Mouse (Mus musculus) kidney, postnatal 0 days (tissue): ENCODE measurements at regions not wholly inside any gene's neighbourhood (a gene's known extent, or its start where the extent isn't known, plus 50 kb on each side); places are given as distances from the start of the nearest gene placed in this dataset.
A peak's percentile ranks its signal among the peaks of the same experiment; 100 is the strongest.

Experiments
- ATAC-seq: fragments of 200-750 bp; cut with Nextera tagmentation; replicated peaks from 2 replicates; pipeline ENCODE4 v1.8.0; 2017; ENCODE audit warnings: low read depth, moderate number of reproducible peaks, moderate TSS enrichment, moderate library complexity; ENCODE audit not compliant: low FRiP score
- DNase-seq: peaks from one replicate; pipeline ENCODE4 v3.0.0-alpha.2; 2016; ENCODE audit warnings: low spot score
- H3K27ac ChIP-seq: fragments of 300-500 bp; sonication (generic); 2 replicates; pipeline ENCODE4 v1.5.1; 2014; ENCODE audit warnings: mild to moderate bottlenecking
- H3K27me3 ChIP-seq: fragments of 300-500 bp; sonication (generic); 2 replicates; pipeline ENCODE4 v1.6.1; 2014; ENCODE audit warnings: low read length, mixed read lengths; ENCODE audit not compliant: insufficient read depth
- H3K36me3 ChIP-seq: fragments of 300-500 bp; sonication (generic); 2 replicates; pipeline ENCODE4 v1.6.1; 2014; ENCODE audit warnings: low read length, mixed read lengths; ENCODE audit not compliant: insufficient read depth
- H3K4me1 ChIP-seq: fragments of 300-500 bp; sonication (generic); replicated peaks from 2 replicates; pipeline ENCODE4 v1.6.1; 2014; ENCODE audit warnings: antibody characterized with exemption, low read length, mixed read lengths; ENCODE audit not compliant: insufficient read depth
- H3K4me2 ChIP-seq: fragments of 300-500 bp; sonication (generic); 2 replicates; pipeline ENCODE4 v1.6.1; 2014; ENCODE audit warnings: mild to moderate bottlenecking, low read length, moderate library complexity, mixed read lengths
- H3K4me3 ChIP-seq: fragments of 300-500 bp; sonication (generic); replicated peaks from 2 replicates; pipeline ENCODE4 v1.5.1; 2014; ENCODE audit warnings: low read depth, low read length
- H3K9ac ChIP-seq: fragments of 300-500 bp; sonication (generic); 2 replicates; pipeline ENCODE4 v1.6.1; 2014; ENCODE audit warnings: low read depth, low read length
- H3K9me3 ChIP-seq: fragments of 300-500 bp; sonication (generic); replicated peaks from 2 replicates; pipeline ENCODE4 v1.6.1; 2016; ENCODE audit warnings: low read length, inconsistent platforms, mixed read lengths
- CTCF ChIP-seq: IDR thresholded peaks from 2 replicates; pipeline ENCODE4 v1.5.1; 2016; ENCODE audit warnings: antibody characterized with exemption, low read depth, mild to moderate bottlenecking, moderate library complexity
- WGBS: fragments of 180-500 bp; shearing (Covaris S2); extraction: QIAGEN DNeasy Blood & Tissue Kit; methylation state at CpG from one replicate; pipeline ENCODE4 v1.1.7; 2014; 5-methylcytosine and 5-hydroxymethylcytosine counted together

DNA sequence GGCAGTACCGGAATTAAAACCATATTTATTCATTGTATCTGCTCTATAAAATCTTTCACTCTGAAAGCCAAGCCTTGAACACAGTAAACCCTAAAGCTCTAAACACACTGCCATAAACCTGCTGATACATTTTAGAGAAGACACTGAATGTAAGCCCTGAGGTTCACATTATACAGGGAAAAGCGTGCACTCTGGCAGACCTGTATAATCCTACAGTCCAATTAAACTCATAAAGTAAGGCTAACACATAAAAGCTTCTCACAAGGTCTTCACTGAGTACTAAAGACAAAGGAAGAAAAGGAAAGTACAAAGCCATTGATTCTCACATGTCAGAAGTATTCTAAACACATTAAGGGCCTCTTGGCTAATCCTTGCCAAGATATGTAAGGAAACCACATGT lies 302.8 kb downstream of the Cylc2 start:
- no peak overlapping the region for H3K4me3 ChIP-seq
- no peak overlapping the region for H3K9ac ChIP-seq
- DNase-seq (no peak), ATAC-seq (no peak)
- H3K9me3 ChIP-seq = no peaks in the 10 kb centered on the region
- H3K4me1 ChIP-seq = no peaks in the 10 kb centered on the region
- TF ChIP-seq CTCF = no peak
- H3K27me3 ChIP-seq = no peaks in the 10 kb centered on the region
- WGBS = 80% methylated on average over 2 of the region's 2 CpGs
- no peaks in the 10 kb centered on the region for H3K36me3 ChIP-seq
- no peak overlapping the region for H3K27ac ChIP-seq
- no peak overlapping the region for H3K4me2 ChIP-seq

DNA sequence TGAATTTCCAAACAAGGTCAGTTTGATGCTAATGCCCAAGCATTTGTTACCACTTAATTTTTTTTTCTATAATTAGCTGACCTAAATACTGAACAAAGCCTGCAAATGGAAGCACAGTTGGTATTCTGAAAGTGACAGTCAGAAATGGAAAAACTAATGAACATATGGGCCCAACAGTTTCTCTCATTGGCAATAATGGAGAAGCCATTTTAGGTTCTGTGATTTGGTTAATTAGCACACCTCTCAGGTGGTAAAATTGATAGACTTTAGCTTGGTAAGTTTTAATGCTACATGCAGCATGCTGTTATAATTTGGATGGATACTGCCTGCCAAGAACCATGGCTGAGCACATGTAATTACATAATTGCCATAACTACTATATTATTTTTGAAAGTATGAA lies 303.3 kb downstream of the Cylc2 start:
- no peaks in the 10 kb centered on the region for H3K36me3 ChIP-seq
- H3K4me2 ChIP-seq = no peak overlapping the region
- DNase-seq (no peak), ATAC-seq (no peak)
- no peak overlapping the region for H3K27ac ChIP-seq
- H3K27me3 ChIP-seq = no peaks in the 10 kb centered on the region
- H3K4me3 ChIP-seq = no peak overlapping the region
- no peak overlapping the region for H3K9ac ChIP-seq
- H3K9me3 ChIP-seq = no peaks in the 10 kb centered on the region
- no peaks in the 10 kb centered on the region for H3K4me1 ChIP-seq
- no peak for TF ChIP-seq CTCF

DNA sequence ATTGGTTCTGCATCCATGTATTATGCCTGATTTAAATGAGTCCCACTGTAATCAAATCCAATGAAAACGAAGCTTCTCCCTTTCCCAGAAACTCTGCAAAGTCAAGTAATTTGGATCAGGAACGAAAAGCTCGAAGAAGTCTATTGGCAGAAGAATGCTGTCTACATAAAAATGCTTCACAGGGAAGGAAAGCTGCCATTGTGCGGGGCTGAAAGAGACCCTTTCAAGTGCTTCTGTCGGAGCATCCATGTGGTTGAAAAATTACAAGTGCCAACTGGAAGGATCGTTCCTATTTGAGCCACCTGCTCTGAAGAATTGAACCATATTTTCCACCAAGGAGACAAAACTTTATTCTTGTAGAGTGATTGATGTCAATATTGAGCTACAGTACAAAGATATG lies 328.9 kb downstream of the Cylc2 start:
- Histone ChIP-seq H3K4me1 (no peaks in the 10 kb centered on the region), H3K9me3 (no peaks in the 10 kb centered on the region), H3K4me3 (no peak overlapping the region), H3K27me3 (no peaks in the 10 kb centered on the region), H3K9ac (no peak overlapping the region), H3K4me2 (no peak overlapping the region), H3K27ac (no peak overlapping the region), H3K36me3 (no peaks in the 10 kb centered on the region)
- 80% methylated on average over 6 of the region's 6 CpGs for WGBS
- DNase-seq (no peak), ATAC-seq (no peak)
- no peak for TF ChIP-seq CTCF

DNA sequence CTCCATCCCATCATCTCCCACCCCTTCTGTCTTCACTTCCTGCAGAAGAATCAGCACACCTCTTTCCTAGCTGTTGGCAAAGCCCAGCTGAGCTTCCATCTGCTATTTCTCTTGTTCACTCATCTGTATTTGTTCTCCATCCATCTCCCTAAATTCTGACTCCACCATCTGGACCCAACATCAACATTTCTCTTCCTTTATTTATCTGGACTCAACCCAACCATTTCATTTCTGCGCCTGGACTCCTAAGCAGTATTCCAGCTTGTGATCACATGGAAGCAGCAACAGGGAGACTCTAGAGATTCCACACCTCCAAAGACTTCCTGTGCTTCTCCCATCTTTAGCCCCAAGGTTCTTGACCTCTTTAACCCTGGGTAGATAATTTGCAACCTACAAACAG lies 343.2 kb downstream of the Cylc2 start:
- H3K27ac ChIP-seq = no peak overlapping the region
- no peak overlapping the region for H3K9ac ChIP-seq
- DNase-seq (peak; percentile 7), ATAC-seq (no peak)
- H3K36me3 ChIP-seq = no peaks in the 10 kb centered on the region
- no peak overlapping the region for H3K4me2 ChIP-seq
- H3K9me3 ChIP-seq = no peaks in the 10 kb centered on the region
- H3K4me1 ChIP-seq = no peaks in the 10 kb centered on the region
- no peak overlapping the region for H3K4me3 ChIP-seq
- TF ChIP-seq CTCF = no peak
- 61% methylated on average over 1 of the region's 1 CpGs for WGBS
- H3K27me3 ChIP-seq = no peaks in the 10 kb centered on the region

DNA sequence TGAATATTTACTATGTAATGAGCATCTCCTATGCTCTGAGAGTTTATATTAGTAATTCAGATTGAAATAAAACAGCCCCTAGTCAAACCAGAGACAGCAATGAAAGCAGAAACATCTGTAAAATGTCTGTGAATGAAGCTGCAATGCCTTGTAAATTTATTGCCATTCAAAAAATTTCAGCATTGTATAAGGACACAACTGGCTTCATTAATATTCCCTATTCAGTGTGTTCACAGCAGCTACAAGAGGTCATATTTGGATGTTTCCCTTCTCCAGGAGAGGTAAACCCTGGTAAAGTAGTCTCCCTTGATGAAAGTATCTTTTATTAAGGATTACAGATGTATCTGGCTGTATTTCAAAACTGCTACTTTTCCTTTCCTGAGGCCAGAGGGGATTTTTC lies 343.6 kb downstream of the Cylc2 start:
- Histone ChIP-seq H3K9ac (no peak overlapping the region), H3K4me3 (no peak overlapping the region), H3K9me3 (no peaks in the 10 kb centered on the region), H3K27me3 (no peaks in the 10 kb centered on the region), H3K36me3 (no peaks in the 10 kb centered on the region), H3K27ac (no peak overlapping the region), H3K4me1 (no peaks in the 10 kb centered on the region), H3K4me2 (no peak overlapping the region)
- ATAC-seq = no peak
- peak; percentile 17 for DNase-seq
- no peak for TF ChIP-seq CTCF

DNA sequence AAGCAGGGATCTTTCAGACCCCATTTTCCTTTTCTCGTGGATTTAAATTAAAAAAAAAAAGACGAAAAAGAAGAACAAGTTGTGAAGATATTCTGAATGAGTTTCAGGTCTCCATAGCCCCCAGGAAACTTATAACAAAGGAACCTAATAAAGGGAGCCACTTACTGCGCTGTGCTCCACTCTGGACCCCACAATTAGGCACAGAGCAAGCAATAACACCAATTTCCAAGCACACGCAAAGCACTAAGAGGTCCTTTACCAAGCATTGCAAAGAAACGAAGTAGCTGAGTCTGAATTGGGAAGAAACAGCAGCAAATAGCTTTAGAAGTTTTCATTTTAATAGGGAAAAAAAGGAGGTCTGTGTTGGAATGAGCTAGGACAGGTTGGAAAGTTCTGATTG lies 345.9 kb downstream of the Cylc2 start:
- Histone ChIP-seq H3K9me3 (no peaks in the 10 kb centered on the region), H3K9ac (no peak overlapping the region), H3K36me3 (no peaks in the 10 kb centered on the region), H3K4me1 (no peaks in the 10 kb centered on the region), H3K27me3 (no peaks in the 10 kb centered on the region), H3K4me2 (no peak overlapping the region), H3K27ac (no peak overlapping the region), H3K4me3 (no peak overlapping the region)
- no peak for TF ChIP-seq CTCF
- 75% methylated on average over 5 of the region's 5 CpGs for WGBS
- no peak for ATAC-seq
- no peak for DNase-seq

DNA sequence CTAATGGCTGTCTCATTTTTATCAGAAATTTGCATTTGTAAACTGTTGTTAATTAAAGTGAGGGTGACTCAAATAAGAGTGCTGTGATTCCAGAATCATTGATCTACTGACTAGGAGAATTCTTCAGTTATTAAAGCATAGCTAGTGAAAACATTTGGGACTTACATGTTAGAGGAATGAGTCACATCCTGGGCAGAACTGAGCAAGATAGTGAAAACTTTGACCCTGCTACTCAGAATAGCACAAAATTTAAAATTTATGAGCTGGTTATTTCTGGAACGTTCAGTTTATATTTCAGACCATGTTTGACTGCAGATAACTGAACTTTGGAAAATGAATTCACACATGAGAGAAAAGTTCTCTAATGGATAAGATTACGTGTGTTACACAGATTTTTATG lies 360.0 kb downstream of the Cylc2 start:
- no peak overlapping the region for H3K4me2 ChIP-seq
- H3K9ac ChIP-seq = no peak overlapping the region
- no peaks in the 10 kb centered on the region for H3K27me3 ChIP-seq
- no peak for ATAC-seq
- H3K4me3 ChIP-seq = no peak overlapping the region
- peak; percentile 28 for DNase-seq
- no peaks in the 10 kb centered on the region for H3K36me3 ChIP-seq
- WGBS = 50% methylated on average over 2 of the region's 2 CpGs
- no peak for TF ChIP-seq CTCF
- no peaks in the 10 kb centered on the region for H3K4me1 ChIP-seq
- H3K27ac ChIP-seq = no peak overlapping the region
- no peaks in the 10 kb centered on the region for H3K9me3 ChIP-seq
